Mouse (Mus musculus): ENCODE measurements at regions not wholly inside any gene's neighbourhood (a gene's known extent, or its start where the extent isn't known, plus 50 kb on each side); places are given as distances from the start of the nearest gene placed in this dataset.
A peak's percentile ranks its signal among the peaks of the same experiment; 100 is the strongest.

GRCm38 (mm10) chr14:45056291-45056690 is 68.3 kb downstream of the Ptger2 start:
- no peak for DNase-seq

GRCm38 (mm10) chr14:45061681-45062080 is 73.7 kb downstream of the Ptger2 start:
- DNase-seq = no peak

GRCm38 (mm10) chr14:45064498-45064897 is 76.5 kb downstream of the Ptger2 start:
- DNase-seq = no peak

- peak; percentile 68 for DNase-seq
Measured at GRCm38 (mm10) chr14:45069598-45070212, 81.7 kb downstream of the Ptger2 start.

GRCm38 (mm10) chr14:45074902-45075488 is 87.0 kb downstream of the Ptger2 start:
- DNase-seq = no peak

GRCm38 (mm10) chr14:45077216-45077615 is 89.2 kb downstream of the Ptger2 start:
- no peak for DNase-seq

GRCm38 (mm10) chr14:45079793-45080192 is 91.8 kb downstream of the Ptger2 start:
- no peak for DNase-seq

GRCm38 (mm10) chr14:45080231-45080630 is 92.2 kb downstream of the Ptger2 start:
- no peak for DNase-seq

GRCm38 (mm10) chr14:45083058-45083457 is 95.1 kb downstream of the Ptger2 start:
- DNase-seq = no peak
